Mouse (Mus musculus): ENCODE data around the gene Bud13. TPM values are rescaled to one million over a fixed set of nuclear protein-coding genes. Genes with fewer than 3 reads are reported as not detected.
"Not testable (repeated sequence)": the region's sequence is repeated elsewhere in the genome, so short reads cannot be mapped to it uniquely, and the experiment has no call there.

Bud13 gene
- total RNA-seq, 1 experiment from 2014 or later = 25.2 TPM

DNA sequence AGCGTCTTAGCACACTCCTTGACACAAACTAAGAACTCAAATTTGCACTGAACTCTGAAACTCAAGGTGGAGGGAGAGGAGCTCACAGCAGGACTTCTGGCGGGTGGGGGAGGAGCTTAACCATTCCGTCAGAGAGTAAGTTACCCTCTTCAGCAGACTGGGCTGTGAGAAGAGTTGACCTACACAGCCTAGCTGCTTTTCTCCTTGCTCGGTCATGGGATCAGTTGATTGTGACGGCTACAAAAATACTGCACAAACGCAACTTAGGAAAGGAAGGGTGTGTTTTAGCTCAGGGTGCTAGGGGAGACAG lies 47.7 kb downstream of the Bud13 start:
- no peak for ATAC-seq (replicated peaks; ENCODE audit: insufficient number of reproducible peaks, low FRiP score, low TSS enrichment, poor library complexity, severe bottlenecking)

DNA sequence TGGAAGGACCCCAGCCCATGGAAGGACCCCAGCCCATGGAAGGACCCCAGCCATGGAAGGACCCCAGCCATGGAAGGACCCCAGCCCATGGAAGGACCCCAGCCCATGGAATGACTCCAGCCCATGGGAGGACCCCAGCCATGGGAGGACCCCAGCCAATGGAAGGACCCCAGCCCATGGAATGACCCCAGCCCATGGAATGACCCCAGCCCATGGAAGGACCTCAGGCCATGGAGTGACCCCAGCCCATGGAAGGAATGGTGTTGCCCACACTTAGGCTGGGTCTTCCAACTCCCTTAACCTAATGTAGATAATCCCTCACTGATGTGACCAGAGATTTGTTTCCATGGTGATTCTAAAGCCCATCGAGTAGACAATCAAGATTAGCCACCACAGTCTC lies 48.5 kb downstream of the Bud13 start:
- no peak for ATAC-seq (replicated peaks; ENCODE audit: insufficient number of reproducible peaks, low FRiP score, low TSS enrichment, poor library complexity, severe bottlenecking)

DNA sequence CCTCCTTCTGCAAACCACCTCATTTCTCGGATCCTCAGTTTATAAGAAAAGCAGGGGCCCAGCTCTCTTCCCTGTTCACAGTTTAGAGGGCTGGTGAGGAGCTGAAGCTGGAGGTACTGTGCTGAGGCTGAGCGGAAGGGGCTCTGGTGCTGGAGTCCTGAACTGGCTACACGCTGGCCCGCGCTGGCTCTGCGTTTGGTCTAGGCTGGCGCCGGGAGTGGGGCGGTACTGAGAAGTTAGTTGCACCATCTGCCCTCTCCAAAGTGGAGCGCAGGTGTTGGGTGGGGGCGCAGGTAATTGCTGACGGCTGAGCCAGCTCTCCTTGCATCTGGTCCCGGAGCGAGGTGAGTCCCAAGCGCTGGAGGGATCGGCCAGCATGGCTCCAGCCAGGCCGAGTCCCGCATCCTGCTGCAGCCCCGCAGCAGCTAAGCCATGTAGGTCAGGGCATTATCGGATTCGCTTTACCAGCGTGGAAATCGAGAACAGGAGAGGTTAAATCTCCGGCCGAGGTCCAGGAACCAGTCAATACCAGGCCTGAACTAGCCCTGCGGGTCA lies 51.7 kb downstream of the Bud13 start:
- no peak for ATAC-seq (replicated peaks; ENCODE audit: insufficient number of reproducible peaks, low FRiP score, low TSS enrichment, poor library complexity, severe bottlenecking)

GRCm38 (mm10) chr9:46335461-46335995 lies 52.7 kb downstream of the Bud13 start:
- ATAC-seq (replicated peaks; ENCODE audit: insufficient number of reproducible peaks, low FRiP score, low TSS enrichment, poor library complexity, severe bottlenecking) = no peak

- ATAC-seq (replicated peaks; ENCODE audit: insufficient number of reproducible peaks, low FRiP score, low TSS enrichment, poor library complexity, severe bottlenecking) = not testable (repeated sequence)
Observed at GRCm38 (mm10) chr9:46336294-46336693, 53.5 kb downstream of the Bud13 start.

- ATAC-seq (replicated peaks; ENCODE audit: insufficient number of reproducible peaks, low FRiP score, low TSS enrichment, poor library complexity, severe bottlenecking) = no peak
Observed at GRCm38 (mm10) chr9:46337331-46337730, 54.5 kb downstream of the Bud13 start.

- no peak for ATAC-seq (replicated peaks; ENCODE audit: insufficient number of reproducible peaks, low FRiP score, low TSS enrichment, poor library complexity, severe bottlenecking)
Observed at GRCm38 (mm10) chr9:46337852-46338291, 55.1 kb downstream of the Bud13 start.

DNA sequence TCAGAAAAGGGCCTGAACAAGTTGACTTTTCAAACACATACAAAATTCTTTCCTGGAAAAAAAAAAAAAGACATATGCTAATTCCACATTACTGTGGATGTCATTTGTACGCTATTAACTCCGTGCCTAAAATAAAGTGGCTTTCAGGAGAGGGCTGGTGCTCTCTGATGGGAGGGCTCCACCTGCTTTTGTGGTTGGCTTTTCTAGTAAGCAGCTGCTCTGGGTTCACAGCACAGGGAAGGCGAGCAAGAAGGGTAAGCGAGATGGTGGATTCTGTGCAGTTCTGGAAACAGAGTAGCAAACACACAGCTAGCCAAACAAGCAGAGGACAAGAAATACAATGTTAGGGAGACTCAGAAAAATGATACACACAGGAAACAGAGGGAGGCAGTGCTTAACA lies 55.6 kb downstream of the Bud13 start:
- ATAC-seq (replicated peaks; ENCODE audit: insufficient number of reproducible peaks, low FRiP score, low TSS enrichment, poor library complexity, severe bottlenecking) = no peak

- no peak for ATAC-seq (replicated peaks; ENCODE audit: insufficient number of reproducible peaks, low FRiP score, low TSS enrichment, poor library complexity, severe bottlenecking)
Observed at GRCm38 (mm10) chr9:46339051-46339652, 56.3 kb downstream of the Bud13 start.

DNA sequence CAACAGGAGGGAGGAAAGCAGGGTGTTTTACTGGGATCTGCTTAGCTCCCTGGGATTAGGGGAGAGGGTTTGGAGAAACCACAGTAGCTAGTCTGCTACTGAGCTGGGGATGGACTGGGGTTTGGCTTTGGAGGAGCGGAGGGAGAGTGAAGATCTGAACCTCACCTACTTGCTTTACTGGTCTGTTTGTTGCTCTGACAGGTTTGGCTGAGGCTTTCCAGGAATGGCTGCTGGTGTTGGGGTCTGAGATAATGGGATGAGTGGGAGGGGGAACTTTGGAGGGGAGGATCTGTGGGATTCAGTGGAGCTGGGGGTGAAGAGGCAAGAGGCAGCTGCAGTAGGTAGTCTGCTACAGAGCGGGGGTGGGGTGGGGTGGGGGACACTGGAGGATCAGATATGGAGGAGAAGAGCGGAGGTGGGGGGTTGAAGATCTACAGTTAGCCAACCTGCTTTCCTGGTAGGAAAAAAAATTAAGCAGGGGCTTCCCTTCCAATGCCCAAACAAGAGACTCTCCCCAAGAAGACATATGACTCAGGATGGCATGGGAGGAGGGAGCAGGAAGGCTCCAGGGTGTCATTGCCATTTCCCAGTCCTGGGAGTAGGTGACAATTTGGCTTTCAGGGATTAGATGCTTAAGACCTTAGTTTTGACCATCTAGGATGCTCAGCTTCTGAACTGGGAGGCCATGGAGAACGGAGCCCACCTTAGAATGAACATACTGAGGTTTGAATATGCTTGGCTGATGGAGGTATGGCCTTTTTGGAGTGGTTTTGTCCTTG lies 63.3 kb downstream of the Bud13 start:
- ATAC-seq (replicated peaks; ENCODE audit: insufficient number of reproducible peaks, low FRiP score, low TSS enrichment, poor library complexity, severe bottlenecking) = no peak

Other genes with a start within 250 kb of the Bud13 start
- not detected in 3 replicates for gene Apoa1, start 54.4 kb upstream of the Bud13 start, total RNA-seq (2017)
- gene Apoc3, start 47.4 kb upstream of the Bud13 start, total RNA-seq (2017) = not detected in 3 replicates
- gene Apoa4, start 42.3 kb upstream of the Bud13 start, total RNA-seq (2017) = not detected in 3 replicates
- not detected in 3 replicates for gene Apoa5, start 14.4 kb upstream of the Bud13 start, total RNA-seq (2017)
- 29.9 to 42.5 TPM (median 32.2 TPM) in 3 replicates for gene Zpr1, start 9.9 kb upstream of the Bud13 start, total RNA-seq (2017)
- not detected in 3 replicates for gene 4931429L15Rik, start 37.0 kb downstream of the Bud13 start, total RNA-seq (2017)